Mouse (Mus musculus) adrenal gland, adult 2 months (tissue): ENCODE measurements around the gene Slc9a2. TPM values are rescaled to one million over a fixed set of nuclear protein-coding genes. Genes with fewer than 3 reads are reported as not detected.
A peak's percentile ranks its signal among the peaks of the same experiment; 100 is the strongest.
"Not testable (repeated sequence)": the region's sequence is repeated elsewhere in the genome, so short reads cannot be mapped to it uniquely, and the experiment has no call there.

Experiments
- DNase-seq: peaks from one replicate; pipeline ENCODE4 v3.0.0; 2021
- long read RNA-seq: library from polyadenylated mRNA; stranded (forward); transcript quantifications from one replicate; pipeline ENCODE4 v2.0.0, GENCODE M21; 2021
- polyA plus RNA-seq: library from polyadenylated mRNA; depleted of rRNA; stranded (reverse); fragments of >200 nt; gene quantifications from 2 replicates; pipeline ENCODE4 v1.2.3, GENCODE M21; 2012; rRNA removed
- total RNA-seq, 2 experiments: library from RNA; stranded (reverse); gene quantifications; 2 replicates each; pipeline ENCODE4 v1.2.3; 2021

Gene Slc9a2
- total RNA-seq = under 1 TPM; 0.07 to 0.12 TPM
- polyA plus RNA-seq = 0.17 and 0.35 TPM in 2 replicates
- long read RNA-seq = 0 reads

DNA sequence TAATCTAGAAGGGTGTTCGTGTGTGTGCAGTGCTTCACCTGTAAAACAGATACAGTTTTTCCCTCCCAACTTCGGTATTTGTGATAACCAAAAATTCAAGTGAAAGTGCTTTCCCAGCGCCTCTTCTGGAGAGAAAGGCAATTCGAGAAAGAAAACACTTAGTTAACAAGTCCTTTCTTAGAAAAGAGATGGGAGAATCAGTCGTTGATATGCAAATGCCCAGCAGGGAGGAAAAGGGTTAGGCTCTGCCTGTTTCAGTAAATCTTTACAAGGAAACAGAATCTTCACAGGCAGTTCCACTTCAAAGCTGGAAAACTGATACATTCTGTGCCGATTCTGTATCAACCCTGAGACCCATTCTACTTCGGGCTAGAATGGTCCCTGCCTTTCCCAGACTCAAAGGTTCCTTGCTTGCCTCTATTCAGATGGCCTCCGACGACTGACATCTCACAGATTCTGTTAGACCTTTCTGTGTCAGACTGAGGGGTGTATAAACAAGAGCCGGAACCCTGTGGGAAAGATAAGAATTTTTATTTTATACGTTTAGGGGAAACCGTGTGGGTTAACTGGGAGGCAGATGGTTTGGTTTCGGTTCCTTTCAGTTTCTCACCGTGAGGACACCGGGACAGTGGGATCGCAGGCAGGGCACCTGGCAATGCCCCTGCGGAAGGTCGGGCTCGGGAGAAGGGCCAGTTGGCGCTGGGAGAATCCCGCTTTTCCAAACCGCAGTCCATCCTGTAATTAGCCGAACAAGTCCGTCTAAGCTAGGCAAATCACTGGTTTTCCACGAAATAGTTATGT, at the start of gene Slc9a2:
Gene Slc9a2 (plus strand): TSS at position 508 of the 801 bp plus-strand sequence.
- peak; percentile 10 for DNase-seq

DNA sequence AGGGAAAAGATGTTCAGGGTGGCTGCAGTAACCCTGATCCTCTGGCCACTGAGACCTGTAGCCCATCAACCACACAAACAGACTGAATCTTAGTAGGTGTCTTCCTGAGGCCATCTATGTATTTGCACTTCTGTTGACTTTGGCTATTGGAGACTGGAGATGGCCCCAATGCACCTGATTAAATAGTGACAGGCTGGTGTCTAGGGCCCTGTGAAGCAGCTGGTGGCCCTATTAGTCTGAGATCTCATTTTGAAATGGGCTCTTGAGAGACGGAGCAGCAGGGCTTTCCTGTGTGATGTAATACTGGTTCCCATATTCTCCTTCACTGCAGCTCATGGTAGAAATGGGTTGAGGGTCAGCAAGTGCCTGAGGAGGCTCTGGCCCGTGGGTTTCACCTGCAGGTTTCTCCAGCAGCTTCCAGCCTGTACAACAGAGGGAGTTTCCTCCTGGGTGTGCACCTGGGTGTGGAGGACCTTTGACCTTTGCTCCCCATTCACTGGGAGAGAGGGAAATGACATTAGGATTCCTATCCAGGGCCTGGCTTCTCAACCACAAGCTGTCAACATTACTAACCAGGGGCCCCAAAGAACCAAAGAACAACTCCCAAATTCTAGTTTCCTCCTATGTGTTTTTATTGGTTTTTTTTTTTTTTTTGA, 47.8 kb upstream of the Slc9a2 start:
- DNase-seq = no peak

DNA sequence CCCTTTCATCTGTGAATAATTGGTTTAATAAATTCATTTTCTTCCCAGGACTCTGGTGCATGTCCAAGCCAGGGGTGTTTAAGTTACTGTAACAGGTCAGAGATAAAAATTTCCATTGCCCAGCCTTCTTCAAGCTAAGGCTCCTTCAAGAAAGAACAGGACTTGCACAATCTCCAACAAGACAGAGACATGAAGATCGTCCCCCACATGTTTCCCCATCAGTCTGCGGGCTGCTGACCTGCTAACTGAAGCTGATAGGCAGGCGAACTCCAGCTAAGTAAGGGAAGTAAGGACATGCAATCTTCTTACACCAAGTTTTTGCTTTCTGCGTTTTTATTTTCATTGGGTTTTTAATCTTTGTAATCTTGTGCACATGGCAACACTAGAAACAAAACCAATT, 45.8 kb upstream of the Slc9a2 start:
- DNase-seq = no peak

DNA sequence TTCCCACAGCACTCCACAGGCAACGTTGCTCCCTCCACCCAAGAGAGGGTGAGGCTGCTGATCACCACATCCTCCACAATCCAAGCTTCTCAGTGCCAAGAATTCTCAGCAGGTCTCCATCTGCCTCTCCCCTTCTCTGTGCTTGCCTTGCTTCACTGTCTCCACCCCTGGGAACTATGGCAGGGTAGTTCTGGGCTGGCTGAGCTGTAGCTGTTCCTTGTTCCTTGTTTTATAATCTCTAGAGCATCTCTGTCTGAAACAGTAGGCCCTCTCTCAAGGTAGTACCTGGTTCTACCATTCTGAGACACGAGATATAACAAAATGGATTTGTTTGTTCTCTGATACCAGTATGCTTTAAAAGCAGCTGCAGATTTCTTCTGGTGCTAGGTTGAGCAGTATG, 32.1 kb upstream of the Slc9a2 start:
- no peak for DNase-seq

DNA sequence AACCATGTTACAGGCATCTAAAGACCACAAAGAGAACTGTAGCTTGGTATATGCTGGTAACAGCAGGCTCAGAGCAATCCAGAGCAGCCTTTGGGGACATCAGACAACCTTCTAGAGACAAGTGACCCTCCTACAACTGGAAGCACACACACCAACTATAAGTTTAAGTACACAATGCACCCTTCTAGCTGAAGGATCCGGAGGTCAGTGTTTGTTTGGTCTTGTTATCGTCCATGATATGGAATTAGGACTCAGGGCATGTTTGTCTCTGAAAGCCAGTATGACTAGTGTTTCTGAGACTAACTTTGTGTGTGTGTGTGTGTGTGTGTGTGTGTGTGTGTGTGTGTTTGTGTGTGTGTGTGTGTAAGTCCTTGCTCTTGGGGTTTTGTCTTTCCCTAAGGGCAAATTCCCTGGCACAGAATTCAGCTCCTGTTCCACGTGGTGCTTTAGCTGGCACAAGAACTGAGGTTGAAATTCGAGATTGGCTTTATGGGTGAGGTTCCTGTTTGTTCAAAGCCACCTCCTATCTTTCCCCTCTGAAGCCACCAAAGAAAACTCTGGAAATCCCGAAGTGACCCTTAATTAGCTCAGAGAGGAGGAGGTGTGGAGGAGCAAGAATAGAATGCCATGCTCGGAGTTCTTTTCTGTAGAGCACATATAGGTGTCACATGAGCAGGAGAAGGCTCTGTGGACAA, 29.4 kb upstream of the Slc9a2 start:
- no peak for DNase-seq

DNA sequence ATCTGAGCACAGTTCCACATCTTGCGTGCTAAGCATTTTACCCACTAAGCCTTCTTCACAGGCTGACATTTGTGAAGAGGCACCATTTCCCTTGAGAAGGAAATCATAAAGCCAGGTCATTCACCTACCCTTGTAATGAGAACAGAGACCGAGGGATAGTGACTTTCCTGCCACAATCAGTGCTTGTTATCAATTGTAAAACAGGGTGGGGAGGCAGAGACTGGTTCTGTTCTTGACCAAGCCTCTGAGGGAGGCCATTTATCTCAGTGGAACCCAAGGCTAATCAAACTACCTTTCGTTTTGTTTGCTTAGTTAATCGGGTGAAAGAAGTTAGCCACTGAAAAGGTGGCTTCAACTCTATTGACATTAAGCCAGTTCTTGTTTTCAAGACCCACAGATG, 23.3 kb upstream of the Slc9a2 start:
- DNase-seq = no peak

DNA sequence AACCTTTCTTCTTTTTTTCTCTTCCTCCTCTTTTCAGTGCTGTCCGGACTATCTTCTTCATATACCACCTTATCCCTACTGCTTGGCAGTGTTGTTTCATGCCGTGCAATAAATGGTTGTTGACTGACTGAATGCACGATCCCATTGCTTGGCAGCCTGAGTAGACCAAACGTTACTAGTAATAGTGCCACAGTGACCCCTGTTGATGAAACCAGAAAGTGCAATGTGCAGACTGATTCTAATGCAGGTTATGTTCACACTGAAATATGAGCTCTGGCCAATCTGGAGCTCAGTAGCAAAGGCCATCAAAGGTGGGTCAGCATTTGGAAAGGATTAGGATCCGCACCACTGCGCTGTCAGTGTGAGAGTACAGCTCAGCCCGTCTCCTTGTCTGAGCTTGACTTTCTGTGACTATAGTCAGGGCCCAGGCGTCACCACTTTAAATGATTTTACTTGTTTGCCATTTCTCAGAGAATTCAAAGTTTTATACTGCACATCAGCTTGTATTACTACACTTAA, 22.3 kb upstream of the Slc9a2 start:
- peak; percentile 45 for DNase-seq

DNA sequence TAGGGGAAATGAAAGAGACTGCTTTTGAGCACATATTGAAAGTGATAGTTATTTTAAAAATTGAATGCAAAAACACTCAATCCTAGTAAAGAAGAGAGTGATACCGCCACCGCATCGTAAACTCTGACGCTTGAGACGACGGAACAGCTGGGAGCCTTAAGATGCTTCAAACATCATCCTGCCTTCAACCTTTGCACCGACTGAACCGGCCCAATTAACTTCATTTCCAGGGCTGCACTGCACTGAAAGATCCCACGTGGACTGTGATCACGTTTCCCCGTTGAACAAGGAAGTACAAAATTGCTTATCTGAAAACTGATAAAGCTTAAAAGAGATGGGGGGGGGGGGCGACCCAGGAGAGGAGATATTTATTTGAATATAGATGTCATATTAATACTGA, 21.4 kb upstream of the Slc9a2 start:
- no peak for DNase-seq

DNA sequence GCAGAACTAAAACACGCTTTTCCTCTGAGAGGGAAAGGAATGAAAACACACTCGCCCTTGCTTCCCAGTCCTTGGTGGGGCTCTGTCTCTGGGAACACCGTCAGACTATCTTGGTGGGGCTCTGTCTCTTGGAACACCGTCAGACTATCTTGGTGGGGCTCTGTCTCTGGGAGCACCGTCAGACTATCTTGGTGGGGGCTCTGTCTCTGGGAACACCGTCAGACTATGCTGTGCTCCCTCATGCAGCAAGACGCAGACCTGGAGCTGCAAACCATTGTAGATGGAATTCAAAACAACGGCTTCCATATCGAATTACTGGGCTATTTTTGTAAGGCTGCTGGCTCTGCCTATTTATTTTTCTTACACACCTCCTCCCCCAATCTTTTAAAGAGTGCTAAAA, 20.9 kb upstream of the Slc9a2 start:
- no peak for DNase-seq

DNA sequence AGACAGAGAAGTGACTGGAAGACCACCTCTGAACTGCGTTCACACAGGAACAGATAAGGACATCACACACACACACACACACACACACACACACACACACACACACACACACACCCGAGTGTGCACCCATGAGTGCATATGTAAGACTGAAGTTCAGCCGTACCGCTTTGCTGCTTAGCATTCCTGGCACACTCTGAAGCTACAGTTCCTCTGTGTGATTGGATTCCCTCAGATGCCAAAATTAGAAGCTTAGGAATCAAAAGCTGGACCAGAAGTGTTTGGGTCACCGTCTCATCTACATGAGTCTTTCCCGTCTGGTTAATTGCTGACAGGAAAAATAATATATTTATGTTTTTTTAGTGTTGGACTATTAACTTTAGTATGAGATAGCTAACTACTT, 19.5 kb upstream of the Slc9a2 start:
- no peak for DNase-seq

DNA sequence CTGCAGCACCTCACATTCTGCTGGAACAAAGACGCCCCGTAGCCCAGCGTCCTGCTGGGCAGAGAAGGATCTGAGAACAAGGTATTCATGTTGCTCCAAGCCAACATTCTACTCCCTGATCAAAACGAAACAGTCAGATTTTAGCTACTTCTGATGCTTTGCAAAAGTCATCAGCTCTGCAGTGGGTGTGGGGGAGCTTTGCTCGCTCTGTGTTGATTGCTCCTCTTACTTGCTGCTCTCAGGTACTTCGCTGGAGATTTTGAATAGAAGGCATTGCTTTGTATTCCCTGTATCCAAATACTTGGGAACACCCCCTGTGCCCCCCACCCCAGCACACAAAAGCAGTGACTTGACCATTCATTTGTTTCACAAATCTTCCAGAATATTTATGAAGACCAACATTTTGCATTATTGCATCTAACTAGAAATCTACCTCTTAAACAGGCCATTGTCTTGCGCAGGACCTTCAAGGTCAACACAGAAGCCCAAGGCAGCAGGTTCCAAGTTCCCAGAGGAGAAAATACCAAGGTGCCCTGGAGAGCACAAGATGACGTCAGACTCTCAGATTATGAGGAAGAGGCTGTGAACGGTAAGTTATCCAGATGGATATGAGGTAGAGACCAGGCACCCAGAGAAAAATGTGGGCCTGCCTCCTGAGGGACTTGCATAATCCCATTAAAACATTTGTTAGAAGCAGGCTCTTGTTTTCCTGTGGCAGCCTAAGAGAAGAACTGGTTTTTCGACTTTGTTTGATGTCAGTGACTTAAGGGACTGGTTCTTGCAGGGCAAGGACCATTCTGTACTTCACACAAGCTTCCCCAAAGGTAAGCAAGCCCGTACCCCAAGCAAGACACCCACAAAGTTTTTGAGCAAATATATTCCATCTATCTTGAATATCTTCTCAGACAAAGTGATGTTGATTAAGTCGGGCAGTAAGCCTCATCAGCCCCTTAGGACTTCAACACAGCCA, 14.7 kb upstream of the Slc9a2 start:
- no peak for DNase-seq

DNA sequence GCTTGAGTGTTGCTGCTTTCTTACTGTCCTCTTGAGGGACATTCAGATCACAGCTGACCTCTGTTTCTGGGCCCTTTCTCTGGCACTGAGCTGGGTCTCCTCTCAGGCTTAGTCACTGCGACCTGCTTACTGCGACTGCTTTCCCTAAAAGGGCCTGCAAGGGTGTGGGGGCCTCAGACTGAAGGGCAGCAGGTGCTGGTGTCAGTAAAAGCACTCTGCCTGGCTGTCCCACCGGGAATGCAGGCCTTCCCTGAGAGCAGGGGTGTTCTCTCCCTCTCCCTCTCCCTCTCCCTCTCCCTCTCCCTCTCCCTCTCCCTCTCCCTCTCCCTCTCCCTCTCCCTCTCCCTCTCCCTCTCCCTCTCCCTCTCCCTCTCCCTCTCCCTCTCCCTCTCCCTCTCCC, 12.9 kb upstream of the Slc9a2 start:
- DNase-seq = not testable (repeated sequence)

DNA sequence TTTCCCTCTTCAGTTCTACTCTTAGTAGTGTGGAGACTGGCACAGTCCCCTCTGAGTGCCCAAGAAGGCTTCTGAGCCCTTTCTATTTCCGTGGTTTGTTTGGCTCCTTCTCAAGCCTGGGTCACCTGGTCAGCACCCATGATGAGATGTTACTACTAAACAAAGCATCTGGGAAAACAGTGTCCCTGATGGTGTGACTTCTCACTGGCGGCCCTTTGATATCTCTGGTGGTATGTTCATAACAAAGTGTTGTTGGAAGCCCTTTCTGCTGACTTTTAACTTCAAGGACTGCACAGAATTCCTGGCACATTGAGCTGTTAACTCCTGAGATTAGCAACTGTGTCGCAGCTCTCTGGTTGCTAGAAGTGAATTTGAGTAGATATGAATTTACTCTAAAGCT, 10.3 kb upstream of the Slc9a2 start:
- DNase-seq = no peak

DNA sequence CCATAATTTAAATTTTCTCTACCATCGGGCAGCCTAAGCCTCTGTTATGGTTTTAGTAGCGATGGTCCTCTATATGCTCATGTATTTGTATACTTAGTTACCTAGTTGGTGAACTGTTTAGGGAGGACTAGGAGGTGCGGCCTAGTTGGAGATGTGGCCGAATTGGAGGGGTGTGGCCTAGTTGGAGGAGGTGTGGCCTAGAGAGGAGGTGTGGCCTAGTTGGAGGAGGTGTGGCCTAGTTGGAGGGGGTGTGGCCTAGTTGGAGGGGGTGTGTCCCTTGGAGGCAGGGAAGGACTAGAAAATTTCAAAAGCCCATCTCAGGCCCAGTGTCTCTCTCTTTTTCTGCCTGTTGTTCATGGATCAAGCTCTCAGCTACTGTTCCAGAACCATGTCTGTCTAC, 8.9 kb upstream of the Slc9a2 start:
- no peak for DNase-seq

DNA sequence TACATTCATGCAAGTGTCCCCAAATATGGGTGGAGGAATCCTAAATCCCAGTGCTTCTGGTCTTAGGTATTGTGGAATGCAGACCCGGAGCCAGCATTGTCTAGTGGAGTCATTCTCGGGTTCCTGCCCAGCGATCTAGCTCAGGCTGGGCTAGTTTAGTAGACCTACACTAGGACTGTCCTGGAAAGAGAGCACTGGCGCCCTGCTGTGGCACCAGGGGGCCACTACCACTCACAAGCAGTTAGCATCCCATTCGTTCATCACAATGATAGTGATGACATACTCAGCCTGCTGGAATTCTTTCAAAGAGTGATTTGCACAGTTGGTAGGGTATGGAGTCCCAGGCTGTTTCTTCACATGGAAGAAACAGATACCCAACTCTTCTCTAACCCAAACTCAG, 3.1 kb upstream of the Slc9a2 start:
- no peak for DNase-seq

DNA sequence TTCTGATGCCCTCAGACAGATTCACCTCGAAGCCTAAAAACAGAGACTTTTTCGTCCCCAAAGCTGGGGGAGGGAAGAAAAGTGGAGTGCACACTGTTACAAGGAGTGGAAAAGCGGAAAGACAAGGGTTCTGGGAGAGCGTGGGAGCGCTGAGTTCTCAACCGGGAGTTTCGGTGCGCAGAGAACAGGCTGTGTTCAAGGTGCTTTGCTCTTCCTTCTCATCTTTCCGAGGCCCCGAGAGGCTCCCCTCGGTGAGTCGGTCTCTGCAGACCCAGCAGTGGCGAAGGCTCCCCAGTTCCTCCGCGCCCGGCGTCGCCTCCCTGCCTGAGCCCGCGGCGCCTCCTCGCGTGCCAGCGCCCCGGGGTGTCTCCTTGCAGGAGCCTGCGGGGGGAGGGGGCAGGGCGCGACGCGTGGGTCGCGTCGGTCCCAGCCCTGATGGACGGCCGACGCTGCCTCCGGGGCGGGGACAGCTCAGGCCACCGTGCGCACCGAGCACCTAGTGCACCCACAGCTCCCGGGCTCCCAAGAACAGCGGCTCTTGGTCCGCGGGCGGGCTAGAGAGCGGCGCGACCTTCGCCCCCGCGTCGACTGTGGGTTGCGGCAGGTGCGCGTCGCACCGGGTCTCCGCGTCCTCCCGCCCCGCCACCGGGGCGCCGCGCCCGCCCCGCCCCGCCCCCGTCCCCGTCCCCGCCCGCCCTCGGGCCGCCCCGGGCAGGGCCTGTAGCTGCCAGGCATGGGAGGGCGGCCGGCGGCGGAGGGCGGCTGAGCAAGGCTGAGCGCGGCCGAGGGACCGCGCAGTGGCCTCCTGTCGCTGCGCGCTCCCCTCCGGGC, 709 bp downstream of the Slc9a2 start:
- DNase-seq = peak; percentile 52

DNA sequence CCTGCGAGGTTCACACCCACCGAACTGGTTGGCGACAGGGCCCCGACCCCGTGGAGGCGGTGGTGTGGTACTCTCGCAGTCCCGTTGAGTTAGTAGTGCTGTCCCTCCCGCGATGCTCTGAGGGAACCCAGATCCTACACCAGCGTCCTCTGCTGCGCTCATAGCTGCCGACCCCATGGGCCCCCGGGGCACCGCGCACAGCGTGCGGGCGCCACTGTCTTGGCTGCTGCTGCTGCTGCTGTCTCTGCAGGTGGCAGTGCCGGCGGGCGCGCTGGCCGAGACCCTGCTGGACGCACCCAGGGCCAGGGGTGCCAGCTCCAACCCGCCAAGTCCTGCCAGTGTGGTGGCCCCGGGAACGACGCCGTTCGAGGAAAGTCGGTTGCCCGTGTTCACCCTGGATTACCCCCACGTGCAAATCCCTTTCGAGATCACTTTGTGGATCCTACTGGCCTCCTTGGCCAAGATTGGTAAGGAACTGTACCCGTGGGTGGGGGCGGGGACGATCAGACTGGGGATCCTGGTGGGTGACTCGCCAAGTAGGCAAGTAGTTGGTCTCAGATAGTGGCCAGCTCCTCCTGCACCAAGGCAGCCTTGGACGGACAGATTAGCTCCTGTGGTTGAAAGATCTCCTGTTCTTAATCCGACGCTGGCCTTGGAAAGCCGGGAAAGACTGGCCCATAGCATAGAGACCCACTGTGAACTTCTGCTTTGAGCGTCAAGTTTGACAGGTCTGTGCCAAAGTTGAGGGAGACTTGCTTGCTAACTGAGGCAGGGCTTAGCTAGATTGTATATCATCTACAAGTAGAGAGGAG, 1.5 kb downstream of the Slc9a2 start:
- peak; percentile 2 for DNase-seq

DNA sequence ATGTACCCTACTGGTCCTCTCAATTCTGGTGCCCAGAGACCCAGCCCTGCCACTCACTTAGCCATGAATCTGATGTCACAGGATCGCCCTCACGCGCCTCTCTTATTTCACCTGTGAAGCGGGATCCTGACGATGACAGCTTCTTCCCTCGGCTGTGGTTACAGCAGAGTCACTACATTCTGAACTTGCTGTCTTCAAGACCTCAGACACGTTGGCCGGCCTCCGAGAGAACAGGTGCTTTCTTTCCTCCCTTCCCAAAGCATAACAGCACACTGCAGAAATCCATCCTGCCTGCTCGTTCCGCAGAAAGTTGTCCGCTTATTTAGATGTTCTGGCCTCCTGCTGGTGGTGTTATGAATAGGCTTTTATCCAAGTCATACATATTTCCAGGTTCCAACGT, 13.9 kb downstream of the Slc9a2 start:
- DNase-seq = no peak

DNA sequence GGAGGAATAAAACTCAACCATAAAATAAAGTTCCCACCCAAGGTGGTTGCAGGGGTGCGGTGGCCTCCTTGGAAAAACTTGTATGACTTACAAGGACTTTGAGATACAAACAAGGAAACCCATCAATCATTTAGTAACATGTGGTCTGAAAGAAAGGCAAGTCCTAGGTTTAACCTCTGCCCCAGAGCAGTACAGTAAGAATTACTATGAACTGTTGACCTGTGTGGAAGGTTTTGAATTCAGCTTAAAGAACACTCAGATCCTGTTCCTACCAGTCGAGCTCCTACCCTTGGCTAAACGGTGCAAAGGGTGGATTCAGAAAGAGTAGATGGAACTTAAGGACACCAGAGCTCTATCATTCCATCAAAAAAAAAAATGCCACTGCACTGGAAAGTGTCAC, 16.1 kb downstream of the Slc9a2 start:
- DNase-seq = no peak

DNA sequence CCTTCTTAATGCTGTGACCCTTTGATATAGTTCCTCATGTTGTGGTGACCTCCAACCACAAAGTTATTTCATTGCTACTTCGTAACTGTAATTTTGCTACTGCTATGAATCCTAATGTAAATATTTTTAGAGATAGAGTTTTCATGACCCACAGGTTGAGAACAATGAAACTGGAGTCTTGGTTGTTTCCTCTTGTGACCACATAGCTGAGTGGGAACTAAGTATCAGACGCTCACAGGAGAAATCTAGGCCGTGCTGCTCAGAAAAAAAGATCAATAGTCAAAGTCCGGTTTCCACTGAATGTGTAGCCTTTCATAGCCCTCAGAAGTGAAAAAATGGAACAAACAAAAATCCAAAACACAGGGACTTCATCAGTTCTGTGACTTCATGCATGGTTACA, 24.7 kb downstream of the Slc9a2 start:
- no peak for DNase-seq
